Mouse (Mus musculus) cortical plate, adult 2 months (tissue): ENCODE results near the gene Tex21.

Experiments
- CTCF ChIP-seq: fragments of 200-500 bp; IDR thresholded peaks from 2 replicates; pipeline ENCODE4 v1.5.1; 2011; ENCODE audit warnings: mild to moderate bottlenecking, control low read depth, low read length; ENCODE audit not compliant: insufficient read depth; ENCODE audit errors: extremely low read depth
- POLR2A ChIP-seq: fragments of 200-500 bp; IDR thresholded peaks from 2 replicates; pipeline ENCODE4 v1.6.1; 2011; ENCODE audit warnings: mild to moderate bottlenecking, low read length, control low read depth; ENCODE audit not compliant: insufficient read depth; ENCODE audit errors: extremely low read depth

DNA sequence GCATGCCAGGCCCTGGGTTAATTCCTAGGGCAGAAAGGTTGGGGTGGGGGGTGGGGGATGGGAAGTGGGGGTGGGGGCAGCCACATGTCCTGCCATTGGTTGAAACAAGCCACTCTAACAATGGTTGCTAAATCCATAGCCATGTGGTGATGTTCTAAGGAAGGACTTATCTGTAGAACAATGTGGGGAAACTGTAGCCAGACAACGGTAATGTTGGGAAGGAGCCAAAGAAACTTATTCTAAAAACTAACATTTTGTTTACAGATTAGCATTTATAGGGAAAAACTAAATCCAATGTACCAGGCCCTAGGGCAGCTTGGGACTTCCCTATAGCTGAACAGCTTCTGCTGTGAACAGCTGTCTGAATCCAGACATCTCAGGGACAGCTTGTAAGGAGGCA is 6.5 kb upstream of the Tex21 start:
- TF ChIP-seq POLR2A: no peak
- no peak for TF ChIP-seq CTCF
